Mouse (Mus musculus) brain, embryonic 14.5 days (tissue): ENCODE results near the gene Kmt2e.

Experiments used
- CTCF ChIP-seq: fragments of 200-500 bp; IDR thresholded peaks from 2 replicates; pipeline ENCODE4 v1.5.1; 2012; ENCODE audit warnings: inconsistent platforms, mild to moderate bottlenecking, moderate library complexity, borderline replicate concordance; ENCODE audit not compliant: insufficient read depth, insufficient read length; ENCODE audit errors: extremely low read depth
- POLR2A ChIP-seq: fragments of 200-500 bp; IDR thresholded peaks from 2 replicates; pipeline ENCODE4 v1.6.1; 2012; ENCODE audit warnings: mild to moderate bottlenecking, inconsistent platforms, borderline replicate concordance; ENCODE audit not compliant: poor library complexity, insufficient read depth, insufficient read length, severe bottlenecking; ENCODE audit errors: extremely low read depth

- TF ChIP-seq POLR2A (no peak), CTCF (no peak)
Observed at GRCm38 (mm10) chr5:23513468-23513867, 79.2 kb downstream of the Kmt2e start.
